Comparison of ENCODE assay signal across 15 mouse cellular contexts in genomic region chr16:22301378-22301777, GRCm38 (mm10). TPM values are rescaled to one million over a fixed set of nuclear protein-coding genes. Genes with fewer than 3 reads are reported as not detected.
A peak's percentile ranks its signal among the peaks of the same experiment; 100 is the strongest.
DNase-seq lines count a peak whose midpoint lies in the region; ATAC-seq and TF ChIP-seq lines count a peak whose summit lies in the region.
"Had no signal": no experiment of that assay in that cellular context is flagged by ENCODE, and none has a peak within 500 bp of the region (broad histone marks: within the 10 kb centered on the region; RNA-seq: fewer than 3 reads in every experiment).

No protein-coding gene starts in this region.

- H3K27me3 ChIP-seq in kidney, postnatal 0 days (ENCODE audit: insufficient read depth, low read length): no peaks in the 10 kb centered on the region
- H3K27me3 ChIP-seq in kidney, adult 2 months (replicated peaks; ENCODE audit: control insufficient read depth, insufficient read depth, low read length): no peaks in the 10 kb centered on the region
- H3K27me3 ChIP-seq: limb, embryonic 15.5 days; midbrain, embryonic 13.5 days had no signal

- no peak for TF ChIP-seq POLR2A in kidney, adult 2 months (IDR thresholded peaks at IDR 0.05; ENCODE audit: low read depth, low read length)

- H3K4me1 ChIP-seq in kidney, postnatal 0 days (replicated peaks; ENCODE audit: insufficient read depth, low read length): no peaks in the 10 kb centered on the region
- H3K4me1 ChIP-seq in kidney, adult 2 months (ENCODE audit: control insufficient read depth, insufficient read depth, low read length): no peaks in the 10 kb centered on the region
- H3K4me1 ChIP-seq: limb, embryonic 15.5 days; midbrain, embryonic 13.5 days had no signal

- no peak for ATAC-seq in kidney, postnatal 0 days (replicated peaks; ENCODE audit: low FRiP score, low read depth)
- ATAC-seq in common myeloid progenitor, adult 5-6 weeks (replicated peaks; ENCODE audit: low read depth, poor library complexity, severe bottlenecking): peak; percentile 72; the same call in 1 of the 2 replicates
- ATAC-seq: forebrain, embryonic 14.5 days; midbrain, embryonic 13.5 days had no signal

- H3K4me3 ChIP-seq in kidney, postnatal 0 days (replicated peaks; ENCODE audit: low read depth, low read length): no peak overlapping the region
- H3K4me3 ChIP-seq in kidney, adult 2 months (ENCODE audit: insufficient read depth, low read depth, low read length): no peak overlapping the region
- H3K4me3 ChIP-seq: limb, embryonic 15.5 days; midbrain, embryonic 13.5 days had no signal

- no peaks in the 10 kb centered on the region for H3K36me3 ChIP-seq in kidney, postnatal 0 days (ENCODE audit: insufficient read depth, low read length)
- no peaks in the 10 kb centered on the region for H3K36me3 ChIP-seq in kidney, adult 2 months (ENCODE audit: control insufficient read depth, insufficient read depth, low read length)
- H3K36me3 ChIP-seq: limb, embryonic 15.5 days; midbrain, embryonic 13.5 days had no signal

- H3K27ac ChIP-seq in kidney, postnatal 0 days: no peak overlapping the region
- H3K27ac ChIP-seq in kidney, adult 2 months (ENCODE audit: insufficient read depth, low read depth, low read length): no peak overlapping the region
- H3K27ac ChIP-seq: limb, embryonic 15.5 days; midbrain, embryonic 13.5 days had no signal

- 70% methylated on average over 3 of the region's 3 CpGs for WGBS in kidney, postnatal 0 days
- 54% methylated on average over 3 of the region's 3 CpGs for WGBS in kidney, adult 2 months

- no peaks in the 10 kb centered on the region for H3K9me3 ChIP-seq in kidney, postnatal 0 days (replicated peaks; ENCODE audit: low read length)
- H3K9me3 ChIP-seq: limb, embryonic 15.5 days; midbrain, embryonic 13.5 days had no signal

- no peak overlapping the region for H3K4me2 ChIP-seq in kidney, postnatal 0 days (ENCODE audit: low read length)
- H3K4me2 ChIP-seq: heart, embryonic 11.5 days; limb, embryonic 15.5 days; midbrain, embryonic 13.5 days had no signal

- TF ChIP-seq CTCF in kidney, postnatal 0 days (IDR thresholded peaks at IDR 0.05; ENCODE audit: low read depth): 0 out of 2 replicates have a peak, but pooled peaks have one; percentile 16
- no peak for TF ChIP-seq CTCF in kidney, adult 2 months (conservative IDR thresholded peaks at IDR 0.05; ENCODE audit: insufficient read depth, insufficient read length, low read depth, low read length)

- no peak overlapping the region for H3K9ac ChIP-seq in kidney, postnatal 0 days (ENCODE audit: low read depth, low read length)
- H3K9ac ChIP-seq: limb, embryonic 15.5 days; midbrain, embryonic 13.5 days had no signal

- no peak for DNase-seq in kidney, postnatal 0 days (ENCODE audit: low spot score)
- no peak for DNase-seq in kidney, adult 2 months
- DNase-seq in thymus, postnatal 14 days: peak; percentile 16
- DNase-seq in thymus, postnatal 10 days (ENCODE audit: low spot score in 2 of 2): no peak
- no peak for DNase-seq in spleen, adult 12 weeks (ENCODE audit: low spot score)
- DNase-seq in kidney, postnatal 10 days: no peak
- DNase-seq: cerebellum, adult 18-20 months; kidney, adult 18-20 months; lung, postnatal 14 days; right cerebral cortex, postnatal 25 days had no signal

RNA-seq across cellular contexts. Expression of gene Tra2b, which starts 35.6 kb away (rescaled TPM):
- 242 and 280 TPM in 2 replicates for polyA plus RNA-seq in kidney, postnatal 0 days (2015; fragmentation: Nextera tagmentation; extraction: Ambion mirVana)
- 19.4 and 29.1 TPM in 2 replicates for polyA plus RNA-seq in kidney, adult 2 months (2012; rRNA removed)
- total RNA-seq in common myeloid progenitor, adult 5-6 weeks (2017): 638 and 656 TPM in 2 replicates
